Mouse (Mus musculus) naive thymus-derived CD4-positive, alpha-beta T cell, adult 2 months (primary cell): ENCODE data around the gene Zfp266.
"Not testable (repeated sequence)": the region's sequence is repeated elsewhere in the genome, so short reads cannot be mapped to it uniquely, and the experiment has no call there.

Source experiments
- DNase-seq: peaks from one replicate; pipeline ENCODE4 v3.0.0-alpha.2; 2011; ENCODE audit warnings: low read depth

Gene Zfp266

DNA sequence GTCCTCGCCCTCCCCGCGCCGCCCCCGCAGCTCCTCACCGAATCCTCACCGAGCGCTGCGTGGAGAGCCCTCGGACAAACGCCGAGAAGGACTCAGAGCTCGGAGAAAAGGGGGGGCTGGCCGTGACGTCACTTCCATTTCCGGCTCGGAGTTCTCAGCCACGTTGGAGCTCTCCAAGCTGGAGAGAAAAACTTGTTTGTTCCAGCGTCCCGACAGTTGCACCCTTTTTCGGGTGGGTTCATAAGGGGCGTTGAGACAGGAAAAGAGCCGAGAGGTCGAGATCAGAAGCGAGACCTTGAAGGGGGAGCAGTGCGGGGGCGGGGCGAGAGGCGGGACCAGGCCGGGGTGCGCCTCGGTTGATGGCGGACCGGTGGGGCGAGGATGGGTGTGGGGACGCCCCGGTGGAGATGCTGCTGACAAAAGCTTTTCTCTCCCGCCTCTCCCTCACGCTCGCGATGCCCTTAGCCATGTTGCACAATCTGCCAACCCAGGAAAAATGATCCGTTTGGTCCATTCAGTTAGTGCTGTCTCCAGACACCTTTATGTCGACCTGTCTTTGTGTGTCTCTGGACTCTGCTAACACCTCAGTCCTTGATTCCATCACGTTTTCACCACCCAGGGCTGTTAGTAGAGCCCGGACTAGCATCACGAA, at the start of gene Zfp266:
Zfp266 (minus strand) TSS at position 112 of the 652 bp plus-strand sequence.
- peak; percentile 93 for DNase-seq

DNA sequence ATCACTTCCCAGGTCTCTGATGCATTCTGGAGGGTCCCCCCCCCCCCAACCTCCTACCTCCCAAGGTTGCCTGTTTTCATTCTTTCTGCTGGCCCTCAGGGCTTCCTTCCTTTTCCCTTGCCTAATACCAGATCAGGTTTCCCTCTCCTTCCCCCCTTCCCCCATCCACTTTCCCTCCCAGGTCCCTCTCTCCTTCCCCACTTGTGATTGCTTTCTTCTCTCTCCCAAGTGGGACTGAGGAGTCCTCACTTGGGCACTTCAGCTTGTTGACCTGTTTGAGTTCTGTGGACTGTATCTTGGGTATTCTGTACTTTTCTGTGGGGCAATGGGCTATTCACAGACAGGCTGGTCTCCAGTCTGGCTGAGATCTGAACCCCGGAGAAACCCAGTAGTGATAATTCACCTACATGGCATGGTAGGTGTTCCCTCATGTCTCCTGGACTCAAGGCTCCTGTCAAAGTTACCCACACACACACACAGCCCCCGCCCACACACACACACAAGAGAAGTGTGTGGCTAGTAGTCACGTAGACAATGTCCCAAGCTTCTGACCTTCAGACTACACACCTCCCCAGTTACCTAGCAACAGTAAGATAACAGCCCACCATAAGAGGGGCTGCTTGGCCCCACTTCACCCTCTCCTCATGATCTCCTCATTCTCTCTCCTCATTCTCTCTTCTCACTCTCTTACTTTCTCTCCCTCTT, 44.3 kb upstream of the Zfp266 start:
- DNase-seq = not testable (repeated sequence)

DNA sequence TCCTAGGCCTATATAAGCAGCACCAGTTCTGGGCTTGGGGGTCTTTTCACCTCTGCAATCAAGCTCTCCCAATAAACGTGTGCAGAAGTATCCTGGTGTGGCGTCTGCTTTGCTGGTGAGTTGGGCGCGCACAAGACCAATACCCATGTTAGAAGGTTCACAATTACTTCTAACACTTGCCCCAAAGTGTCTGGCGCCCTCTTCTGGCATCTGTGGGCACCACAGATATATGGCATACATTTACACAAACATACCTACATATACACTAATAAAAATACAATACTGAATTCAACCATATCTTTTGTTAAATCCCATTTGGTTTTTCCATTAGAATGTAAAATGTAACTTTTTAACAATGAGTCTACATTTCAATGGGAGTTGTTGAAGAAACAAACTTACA, 41.0 kb upstream of the Zfp266 start:
- no peak for DNase-seq

DNA sequence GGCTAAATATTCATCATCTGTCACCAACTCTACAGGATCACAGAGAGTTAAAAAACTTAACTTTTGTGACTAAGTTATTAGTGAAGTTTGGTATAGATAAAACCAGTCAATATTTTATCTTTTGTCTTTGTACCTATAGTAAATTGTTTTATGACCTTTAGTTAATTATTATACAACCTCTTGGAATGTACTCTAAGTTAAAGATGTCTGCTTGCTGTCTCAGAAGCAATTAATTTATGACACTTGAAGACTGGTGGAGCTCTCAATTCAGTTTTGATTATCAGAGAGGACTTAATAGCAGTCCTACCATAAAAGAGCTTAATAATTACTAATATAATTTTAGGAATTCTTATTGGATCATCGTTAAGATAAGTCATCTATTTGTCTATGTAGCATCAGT, 31.5 kb upstream of the Zfp266 start:
- DNase-seq = no peak

DNA sequence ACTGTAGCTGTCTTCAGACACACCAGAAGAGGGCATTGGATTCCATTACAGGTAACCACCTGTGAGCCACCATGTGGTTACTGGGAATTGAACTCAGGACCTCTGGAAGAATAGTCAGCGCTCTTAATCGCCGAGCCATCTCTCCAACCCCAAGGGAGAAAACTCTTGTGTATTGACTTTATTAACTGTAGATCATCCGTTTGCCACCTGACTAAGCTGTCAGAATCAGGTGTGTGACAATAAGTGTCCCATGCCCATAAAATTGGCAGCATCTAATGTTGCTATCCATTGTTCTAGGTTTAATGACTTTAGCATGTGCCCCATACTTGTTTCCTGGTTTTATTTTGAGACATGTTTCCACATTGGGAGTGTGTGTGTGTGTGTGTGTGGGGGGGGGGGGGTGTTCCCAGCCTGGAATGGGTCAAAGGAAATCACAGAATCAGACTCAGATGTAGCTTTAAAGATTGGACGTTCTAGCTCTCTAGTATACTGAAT, 30.6 kb upstream of the Zfp266 start:
- no peak for DNase-seq

DNA sequence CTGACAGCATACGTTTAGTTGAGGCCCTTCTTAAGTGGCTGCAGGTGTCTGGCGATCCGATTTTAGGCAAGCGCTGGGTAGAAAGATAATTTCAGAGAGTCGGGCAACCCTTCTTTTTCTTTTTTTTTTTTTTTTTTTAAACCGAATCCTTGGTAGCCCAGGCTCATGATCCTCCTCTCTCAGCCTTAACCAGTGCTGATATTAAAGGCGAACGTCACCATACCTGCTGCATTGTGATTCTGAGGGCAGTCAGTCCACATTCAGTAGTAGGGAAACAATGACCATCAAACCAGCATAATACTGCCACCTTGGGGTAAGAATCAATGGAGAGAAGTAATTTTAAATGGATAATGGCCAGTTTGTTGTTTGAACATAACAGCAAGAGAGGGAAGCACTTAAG, 23.9 kb upstream of the Zfp266 start:
- peak; percentile 19 for DNase-seq

DNA sequence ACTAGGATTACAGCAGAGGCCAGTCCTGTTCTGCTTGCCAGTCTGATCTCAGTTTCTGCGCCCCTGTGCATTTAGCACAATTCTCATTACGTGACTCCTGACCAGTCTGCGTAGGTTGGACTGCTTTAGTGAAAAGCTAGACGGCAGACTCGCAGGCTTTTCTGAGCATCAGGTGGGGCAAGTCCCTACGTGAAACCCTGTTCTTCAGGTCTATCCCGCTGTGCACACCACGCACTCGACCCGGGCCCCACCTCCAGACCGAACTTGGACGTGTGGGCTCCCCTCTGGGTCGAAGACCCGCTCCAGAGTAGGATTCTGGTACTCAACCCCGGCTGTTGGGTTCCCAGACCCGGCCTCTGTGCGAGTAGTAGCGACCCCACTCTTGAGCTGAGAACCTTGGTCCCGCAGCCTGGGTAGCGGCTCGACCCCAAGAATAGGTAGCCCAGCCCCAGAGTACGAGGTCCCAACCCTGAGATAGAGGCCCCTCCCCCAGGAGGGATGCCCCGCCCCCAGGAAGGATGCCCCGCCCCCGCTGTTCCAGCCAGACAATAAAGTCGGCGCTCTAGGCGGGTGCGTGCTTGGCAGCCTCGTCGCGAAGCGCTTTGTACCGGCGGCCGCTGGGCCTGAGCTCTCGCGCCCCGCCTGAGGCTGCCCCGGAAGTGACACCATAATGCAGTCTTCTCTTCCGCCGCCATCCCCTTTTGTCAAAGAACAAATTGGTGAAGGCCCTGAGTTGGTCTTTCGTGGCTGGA, 23.0 kb upstream of the Zfp266 start:
- peak; percentile 81 for DNase-seq

DNA sequence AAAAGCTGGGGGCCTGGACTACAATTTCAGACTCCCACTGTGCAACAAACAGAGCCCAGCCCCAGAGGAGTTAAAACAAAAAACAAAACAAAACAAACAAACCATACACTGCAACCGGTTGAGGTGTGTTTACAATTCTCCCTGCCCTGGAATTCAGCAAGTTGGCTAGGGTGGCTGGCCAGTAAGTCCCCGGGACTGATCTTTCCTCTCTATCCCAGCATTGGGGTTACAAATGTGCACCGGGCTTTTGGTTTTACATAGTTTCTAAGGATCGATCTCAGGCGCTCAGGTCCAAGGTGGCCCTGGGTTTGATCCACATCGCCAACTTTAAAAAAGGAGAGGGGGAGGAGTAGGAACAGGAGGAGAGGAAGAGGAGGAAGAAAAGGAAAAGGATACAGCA, 22.3 kb upstream of the Zfp266 start:
- no peak for DNase-seq

DNA sequence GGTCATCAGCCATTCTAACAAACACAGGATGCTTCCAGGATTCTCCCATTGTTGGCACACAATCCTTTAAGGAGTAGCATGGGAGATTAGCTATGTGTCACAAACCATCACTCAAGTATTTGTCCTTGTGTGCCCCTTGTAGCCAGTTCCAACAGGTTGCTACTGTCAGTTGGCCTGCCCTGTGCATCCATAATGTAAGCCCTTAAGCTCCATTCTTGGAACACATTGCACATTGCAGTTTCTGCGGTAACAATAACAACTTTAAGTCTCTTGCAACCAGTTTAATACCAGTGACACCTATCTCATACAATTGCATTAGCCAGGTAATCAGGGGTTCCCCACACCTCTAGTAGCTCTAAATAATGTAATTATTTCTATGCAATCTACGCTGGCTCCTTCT, 15.4 kb upstream of the Zfp266 start:
- DNase-seq = no peak

DNA sequence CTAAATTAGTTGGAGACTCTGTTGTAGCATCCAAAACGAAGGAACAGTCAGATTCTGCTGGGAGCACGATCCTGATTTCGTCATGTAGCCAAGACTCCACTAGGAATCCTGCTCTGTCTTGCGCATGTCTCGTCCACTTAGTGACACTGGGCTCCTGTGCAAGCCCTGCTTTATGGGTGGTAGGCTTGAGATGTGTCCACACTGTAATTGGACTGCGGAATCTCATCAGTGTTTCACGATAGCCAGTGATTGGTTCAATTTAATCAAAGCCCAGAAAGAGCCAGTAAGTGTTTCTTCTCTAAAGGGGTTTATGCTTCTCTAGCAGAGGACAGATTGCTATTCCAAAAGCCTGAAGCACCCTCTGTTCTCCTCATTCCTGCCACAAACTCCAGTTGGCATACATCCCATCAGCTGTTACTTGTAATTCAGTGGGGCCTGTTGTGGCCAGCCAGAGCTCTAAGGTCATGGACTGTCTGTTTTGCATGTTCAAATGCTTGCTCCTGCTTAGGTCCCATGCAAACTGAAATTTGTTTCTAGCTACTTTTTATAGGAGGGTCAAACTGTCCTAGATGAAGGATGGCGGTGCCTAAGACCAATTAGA, 13.2 kb upstream of the Zfp266 start:
- DNase-seq = no peak

DNA sequence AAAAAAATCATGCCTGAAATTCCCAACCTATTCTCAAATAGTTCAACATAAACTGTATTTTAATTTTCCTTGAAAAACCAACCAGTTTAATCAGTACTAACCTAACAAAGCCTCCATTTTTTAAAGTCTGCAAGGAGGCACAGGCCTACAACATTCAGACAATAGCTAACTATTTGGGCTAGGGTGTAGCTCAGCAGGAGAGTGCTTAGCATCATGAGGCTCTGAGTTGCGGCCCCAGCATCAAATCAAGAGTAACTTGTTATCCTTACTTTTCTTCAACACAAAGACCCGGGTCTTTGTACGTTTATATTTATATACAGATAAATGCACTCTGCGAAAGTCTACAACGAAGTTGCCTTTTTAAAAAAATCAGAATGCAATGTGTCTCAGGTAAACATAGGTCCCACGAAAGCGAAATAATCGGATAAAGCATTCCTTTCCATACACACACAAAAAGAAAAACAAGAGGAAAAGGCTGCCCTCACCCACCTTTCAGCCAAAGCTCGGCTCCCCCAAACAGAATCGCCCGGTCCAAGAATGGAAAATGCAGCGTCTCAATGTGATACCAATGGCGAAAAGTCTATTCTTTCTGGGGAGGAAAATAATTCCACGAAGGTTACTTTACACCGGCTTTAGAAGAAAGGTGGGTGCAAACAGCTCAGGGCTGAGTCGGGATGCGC, 546 bp downstream of the Zfp266 start:
- DNase-seq = no peak

DNA sequence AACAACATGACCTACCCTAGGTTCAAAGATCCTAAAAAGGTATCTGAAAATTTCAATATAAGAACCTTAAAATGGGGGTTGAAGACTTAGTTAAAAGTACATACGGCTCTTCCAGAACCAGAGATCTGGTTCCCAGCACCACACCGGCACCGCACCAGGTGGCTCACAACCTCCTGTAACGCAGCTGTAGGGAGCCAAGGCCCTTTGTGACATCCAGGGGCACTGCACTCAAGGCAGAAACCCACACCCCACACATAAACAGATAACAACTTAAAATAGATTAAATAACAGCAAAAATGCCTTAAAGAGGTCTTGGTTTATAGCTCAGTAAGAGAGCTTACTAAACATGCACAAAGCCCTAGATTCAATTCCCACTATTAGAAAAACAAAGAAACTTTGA, 1.3 kb downstream of the Zfp266 start:
- DNase-seq = peak; percentile 15

DNA sequence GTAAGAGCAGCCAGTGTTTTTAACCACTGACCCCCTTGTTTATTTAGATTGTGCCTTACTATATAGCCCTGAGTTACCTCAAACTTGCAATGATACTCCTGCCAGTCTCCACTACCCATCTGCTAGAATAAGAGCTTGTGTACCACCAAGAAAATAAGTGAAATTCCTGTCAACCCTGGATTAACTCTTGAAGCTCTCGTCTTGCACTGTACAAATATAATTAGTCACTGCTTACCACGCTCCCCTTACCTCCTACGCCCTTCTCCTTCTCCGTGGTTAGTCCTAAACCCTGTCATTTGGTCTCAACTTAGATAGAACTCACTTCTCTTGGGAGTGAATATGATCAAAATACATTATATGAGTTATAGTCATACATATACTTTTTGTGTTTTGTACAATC, 2.5 kb downstream of the Zfp266 start:
- DNase-seq = no peak

DNA sequence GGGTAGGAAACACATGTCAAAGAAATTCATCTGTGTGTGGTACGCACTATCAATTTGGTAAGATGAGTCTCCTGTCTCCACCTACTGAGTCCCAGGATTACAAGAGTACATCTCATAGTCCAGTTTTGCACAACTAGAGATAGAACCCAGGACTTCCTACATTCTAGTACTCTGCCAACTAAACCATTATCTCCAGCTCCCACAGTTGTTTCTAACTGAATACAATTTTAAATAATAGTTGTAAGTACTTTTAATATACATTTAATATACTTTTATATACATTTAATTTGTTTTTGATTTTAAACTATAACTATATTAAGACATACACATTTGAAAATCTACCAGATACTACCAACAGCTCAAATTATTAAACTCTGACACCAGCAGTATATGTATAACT, 3.5 kb downstream of the Zfp266 start:
- no peak for DNase-seq

DNA sequence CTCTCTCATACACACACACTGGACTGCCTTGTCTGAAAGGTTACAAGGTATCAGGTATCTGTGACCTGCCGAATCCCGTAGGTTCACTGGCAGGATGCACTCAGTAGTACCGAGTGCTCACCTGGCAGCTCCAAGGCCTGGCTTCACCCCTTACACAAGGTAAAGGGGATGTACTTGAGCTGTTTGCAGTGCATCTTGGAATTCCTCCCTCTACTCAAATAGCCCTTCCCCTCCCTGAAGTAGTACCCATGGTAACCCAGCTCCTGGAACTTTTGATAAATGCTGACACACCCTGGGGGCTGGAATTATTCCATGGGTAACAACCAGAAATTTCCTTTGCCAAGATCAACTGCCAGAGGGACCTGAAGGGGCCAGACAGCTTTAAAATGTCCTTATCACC, 7.2 kb downstream of the Zfp266 start:
- DNase-seq = no peak

DNA sequence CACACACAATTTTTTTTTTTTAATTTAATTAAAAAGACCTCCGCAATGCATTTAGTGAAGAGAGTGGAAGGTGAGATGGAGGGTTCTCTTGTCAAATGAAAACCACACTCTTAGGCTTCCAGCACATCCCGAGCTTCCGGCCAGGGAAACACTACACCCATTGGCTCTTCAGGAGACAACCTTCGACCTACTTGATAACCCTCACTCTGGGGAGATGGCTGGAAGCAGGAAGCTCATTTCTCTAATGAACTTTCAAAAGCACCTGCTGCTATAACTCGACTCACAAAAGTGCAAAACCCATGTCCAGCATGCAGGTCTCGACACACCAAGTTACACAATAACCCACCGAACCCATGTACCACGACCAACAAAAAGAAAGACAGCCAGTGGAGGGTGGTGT, 8.5 kb downstream of the Zfp266 start:
- DNase-seq = no peak

DNA sequence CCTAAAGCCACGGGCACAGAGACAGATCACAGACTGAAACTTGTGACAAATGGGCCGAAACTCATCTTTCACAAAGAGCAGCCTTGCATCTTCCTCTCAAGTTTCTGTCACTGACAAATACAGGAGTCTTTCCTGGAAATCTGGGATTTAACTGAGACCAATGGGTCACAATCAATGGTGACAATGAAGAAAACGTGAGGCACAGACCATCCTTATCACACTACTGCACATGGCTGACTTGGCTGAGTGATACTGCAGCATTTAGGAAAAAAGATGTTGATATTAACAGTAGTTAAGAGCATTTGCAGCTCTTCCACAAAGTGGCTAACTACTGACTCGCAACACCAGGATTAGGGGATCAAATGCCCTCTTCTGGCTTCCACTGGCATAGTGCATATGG, 9.6 kb downstream of the Zfp266 start:
- no peak for DNase-seq

DNA sequence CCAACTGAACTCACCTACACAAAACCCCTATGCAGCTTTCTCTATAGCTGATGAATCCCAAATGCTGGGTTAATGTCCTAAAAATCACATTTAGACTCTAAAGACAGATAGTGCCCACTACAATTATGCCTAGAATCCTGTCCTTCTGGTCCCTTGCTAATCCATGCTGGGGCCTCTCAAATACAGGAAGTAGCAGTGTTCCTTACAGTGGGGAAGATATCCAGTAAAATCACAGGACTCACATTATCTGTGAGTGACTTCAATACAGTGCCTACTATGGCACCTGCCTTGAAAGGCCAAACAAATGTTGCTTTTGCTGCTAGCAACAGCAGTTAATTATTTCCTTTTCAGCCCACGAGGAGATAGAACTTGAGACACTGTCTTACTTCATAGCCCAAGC, 10.9 kb downstream of the Zfp266 start:
- DNase-seq = no peak

DNA sequence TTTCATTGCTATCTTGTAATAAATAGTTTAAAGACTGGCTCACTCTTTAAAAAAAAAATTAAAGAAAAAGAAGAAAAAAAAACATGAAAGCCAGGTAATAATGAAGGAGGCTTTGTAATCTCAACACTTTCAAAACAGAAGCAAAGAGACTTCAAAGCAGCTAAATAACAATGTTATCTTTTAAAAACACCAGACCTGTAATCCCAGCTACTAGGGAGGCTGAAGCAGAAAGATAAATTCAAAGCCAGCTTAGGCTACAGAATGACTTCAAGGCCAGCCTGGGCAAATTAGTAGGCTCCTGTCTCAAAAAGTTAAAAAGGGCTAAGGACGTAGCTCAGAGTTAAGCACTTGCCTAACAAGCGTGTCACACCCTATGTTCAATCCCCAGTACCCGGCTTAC, 11.5 kb downstream of the Zfp266 start:
- no peak for DNase-seq

DNA sequence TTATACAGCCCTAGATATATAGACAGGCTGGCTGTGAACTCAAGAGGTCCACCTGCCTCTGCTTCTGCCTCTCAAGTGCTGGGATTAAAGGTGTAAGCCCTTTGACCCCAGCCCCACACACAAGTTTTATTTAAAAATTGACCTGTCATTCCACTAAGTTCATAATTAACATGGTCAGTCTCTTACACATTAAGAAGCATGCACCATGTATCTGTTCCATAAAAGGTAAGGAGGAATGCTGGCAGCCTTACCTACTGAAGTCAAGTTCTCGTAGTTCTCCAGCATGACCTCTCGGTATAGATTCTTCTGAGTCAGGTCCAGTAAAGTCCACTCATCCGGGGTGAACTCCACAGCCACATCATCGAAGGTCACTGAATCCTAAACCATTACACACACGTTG, 16.4 kb downstream of the Zfp266 start:
- no peak for DNase-seq

DNA sequence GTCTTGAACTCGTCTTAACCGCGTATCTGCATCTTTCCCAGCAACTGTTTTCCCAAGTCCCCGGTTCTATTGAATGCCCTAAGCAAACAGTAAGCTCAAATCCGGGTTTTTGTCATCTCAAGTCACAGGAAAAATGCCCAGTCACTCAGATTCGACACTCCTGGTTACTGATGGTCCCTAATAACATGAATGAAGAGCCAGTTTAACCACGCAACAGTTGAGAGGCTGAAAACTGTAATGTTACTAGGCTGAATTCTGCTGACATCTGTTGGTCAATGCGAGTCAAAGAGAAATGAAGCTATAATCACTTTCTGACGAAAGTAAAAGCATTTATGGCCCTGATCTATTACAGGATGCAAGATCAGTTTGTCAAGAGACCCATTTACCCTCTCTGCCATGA, 27.9 kb downstream of the Zfp266 start:
- peak; percentile 52 for DNase-seq
